Mouse (Mus musculus) urinary bladder, postnatal 10 days (tissue): ENCODE results near the gene Cldn34d.

Experiments used
- DNase-seq: peaks from one replicate; pipeline ENCODE4 v3.0.0; 2022; ENCODE audit warnings: low spot score

Cldn34d gene

DNA sequence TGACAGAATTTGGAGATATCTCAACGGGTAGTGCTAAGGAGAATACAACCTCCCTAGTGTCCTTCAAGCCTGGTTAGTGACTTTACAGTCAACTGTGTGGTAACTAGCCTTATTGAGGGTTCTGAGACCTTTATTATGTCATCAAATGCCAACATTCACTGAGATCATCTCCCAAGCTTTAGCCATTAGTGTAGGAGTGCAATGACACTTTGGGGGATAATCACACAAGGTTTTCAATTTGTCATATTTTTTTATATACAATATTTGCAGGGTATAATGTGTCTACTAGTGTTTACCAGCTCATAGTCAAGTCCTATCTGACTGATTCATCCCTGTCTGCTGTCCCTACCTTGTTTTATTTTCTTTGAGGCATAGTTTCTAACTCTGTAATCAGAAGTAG lies at the start of gene Cldn34d:
Cldn34d (minus strand) TSS at position 101 of the 400 bp plus-strand sequence.
- DNase-seq: no peak

DNA sequence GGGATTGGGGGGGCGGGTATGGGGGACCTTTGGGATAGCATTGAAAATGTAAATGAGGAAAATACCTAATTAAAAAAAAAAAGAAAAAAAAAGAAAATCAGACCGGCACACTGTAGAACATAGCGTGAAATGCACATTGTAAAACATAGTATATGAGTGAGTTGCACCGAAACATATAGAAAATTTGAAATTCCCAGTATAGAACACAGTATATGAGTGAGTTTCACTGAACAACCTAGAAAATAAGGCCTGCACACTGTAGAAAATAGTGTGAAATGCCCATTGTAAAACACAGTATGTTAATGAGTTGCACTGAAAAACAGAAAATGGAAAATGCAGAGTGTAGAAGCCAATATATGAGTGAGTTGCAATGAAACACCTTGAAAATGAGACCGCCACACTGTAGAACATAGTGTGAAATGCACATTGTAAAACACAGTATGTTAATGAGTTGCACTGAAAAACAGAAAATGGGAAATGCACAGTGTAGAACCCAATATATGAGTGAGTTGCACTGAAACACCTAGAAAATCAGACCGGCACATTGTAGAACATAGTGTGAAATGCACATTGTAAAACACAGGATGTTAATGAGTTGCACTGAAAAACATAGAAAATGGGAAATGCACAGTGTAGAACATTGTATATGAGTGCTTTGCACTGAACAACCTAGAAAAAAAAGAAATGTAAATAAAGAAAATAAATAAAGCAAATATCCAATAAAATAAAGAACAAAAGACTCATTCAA lies 4.1 kb downstream of the Cldn34d start:
- DNase-seq: peak; percentile 24
